Mouse (Mus musculus) cerebellum, adult (tissue): ENCODE data around the gene Optc.
A peak's percentile ranks its signal among the peaks of the same experiment; 100 is the strongest.

Experiments
- ATAC-seq: cut with Nextera tagmentation; 2 replicates; pipeline ENCODE4 v1.9.2; 2017; ENCODE audit warnings: mild to moderate bottlenecking, moderate library complexity, mixed read lengths; ENCODE audit not compliant: insufficient number of reproducible peaks, low FRiP score, low TSS enrichment

The Optc gene

DNA sequence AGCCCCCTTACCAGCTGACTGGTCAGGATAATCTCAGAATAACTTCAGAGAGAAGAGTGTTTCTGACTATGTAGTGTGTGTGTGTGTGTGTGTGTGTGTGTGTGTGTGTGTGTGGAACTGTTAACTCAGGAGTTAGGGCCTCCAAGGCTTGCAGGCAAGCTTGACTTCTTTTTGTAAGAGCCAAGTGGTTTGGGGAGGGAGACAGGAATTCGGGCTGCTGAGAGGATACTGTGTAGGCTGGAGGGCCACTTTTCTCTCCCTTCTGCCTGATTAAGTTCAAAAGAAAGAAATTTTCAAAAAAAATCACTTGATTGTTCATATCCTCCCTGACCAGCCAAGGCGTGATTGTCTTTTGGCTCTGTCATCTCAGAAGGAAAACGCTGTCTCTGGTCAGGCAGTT, 12.6 kb upstream of the Optc start:
- no peak for ATAC-seq

DNA sequence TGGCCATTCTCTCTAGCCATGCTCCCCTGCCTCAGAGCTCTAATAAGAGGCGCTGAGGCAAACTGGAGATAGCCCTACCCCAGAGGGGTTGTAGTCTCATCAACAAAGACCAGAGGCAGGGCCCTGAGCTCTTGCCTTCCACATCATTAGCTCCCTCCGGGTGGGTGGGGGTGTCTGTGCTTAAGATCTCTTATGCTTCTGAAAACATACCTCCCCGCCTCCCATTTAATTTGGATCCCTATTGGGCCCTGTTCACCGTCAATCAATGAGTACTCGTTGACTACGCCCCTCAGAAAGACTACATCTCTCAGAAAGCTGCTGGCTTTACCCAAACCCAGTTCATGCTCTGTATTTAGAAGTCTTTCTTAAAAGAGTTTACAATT, 10.3 kb upstream of the Optc start:
- no peak for ATAC-seq

DNA sequence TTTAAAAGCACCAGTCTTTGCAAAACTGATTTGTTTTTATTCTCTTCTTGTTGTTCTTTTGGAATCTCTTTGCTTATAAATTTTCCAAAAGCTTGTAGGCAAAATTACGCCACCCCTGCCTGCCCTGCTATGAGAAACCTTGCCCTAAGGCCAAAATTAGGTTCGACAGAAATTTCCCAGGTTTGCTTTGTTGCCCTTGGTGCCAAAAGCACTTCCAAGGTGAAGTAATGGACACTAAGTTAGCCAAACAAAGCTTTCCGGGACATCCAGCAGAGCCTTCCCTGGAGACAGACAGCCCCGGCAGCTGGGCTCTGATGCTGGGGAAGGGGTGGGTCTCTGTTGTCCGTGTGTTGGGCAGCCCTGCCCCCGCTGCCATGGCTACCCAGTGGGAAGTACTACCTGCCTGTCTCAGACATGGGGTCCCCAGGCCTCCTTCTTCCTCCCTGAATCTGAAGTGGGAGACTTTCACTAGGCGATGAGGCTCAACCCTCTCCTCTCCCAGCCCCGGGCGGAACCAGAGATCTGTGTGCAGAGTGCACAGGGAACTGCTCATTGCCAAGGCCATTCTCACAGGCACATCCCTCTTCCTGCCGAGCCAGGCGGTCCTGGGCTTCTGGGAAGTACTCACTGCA, 9.8 kb upstream of the Optc start:
- ATAC-seq = no peak

DNA sequence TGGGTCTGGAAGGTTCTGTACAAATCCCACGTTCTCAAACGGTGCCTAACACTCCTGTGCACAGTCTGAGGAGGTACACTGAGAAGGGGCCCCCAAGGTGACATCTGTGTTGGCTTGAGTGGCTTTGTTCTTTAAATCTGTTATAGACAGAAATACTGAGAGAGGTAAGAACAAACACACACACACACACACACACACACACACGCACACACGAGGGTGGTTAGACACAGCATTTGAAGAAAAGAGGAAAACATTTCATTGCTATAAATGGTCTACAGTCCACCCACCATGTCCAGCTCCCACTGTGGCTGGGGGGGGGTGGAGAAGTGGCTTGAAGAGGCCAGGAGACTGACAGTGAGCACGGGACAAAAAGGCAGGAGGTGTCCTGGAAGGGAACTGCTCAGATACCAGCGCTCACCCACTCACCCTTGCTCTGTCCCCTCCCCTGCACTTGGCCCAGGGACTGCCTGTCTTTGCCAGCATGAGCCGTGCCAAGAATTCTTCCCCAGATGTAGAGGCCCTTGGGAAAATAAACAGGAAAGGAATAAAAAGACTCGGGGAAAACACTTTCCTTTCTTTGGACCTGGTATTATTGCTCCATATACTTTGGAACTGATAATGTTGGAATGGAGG, 8.0 kb upstream of the Optc start:
- no peak for ATAC-seq

DNA sequence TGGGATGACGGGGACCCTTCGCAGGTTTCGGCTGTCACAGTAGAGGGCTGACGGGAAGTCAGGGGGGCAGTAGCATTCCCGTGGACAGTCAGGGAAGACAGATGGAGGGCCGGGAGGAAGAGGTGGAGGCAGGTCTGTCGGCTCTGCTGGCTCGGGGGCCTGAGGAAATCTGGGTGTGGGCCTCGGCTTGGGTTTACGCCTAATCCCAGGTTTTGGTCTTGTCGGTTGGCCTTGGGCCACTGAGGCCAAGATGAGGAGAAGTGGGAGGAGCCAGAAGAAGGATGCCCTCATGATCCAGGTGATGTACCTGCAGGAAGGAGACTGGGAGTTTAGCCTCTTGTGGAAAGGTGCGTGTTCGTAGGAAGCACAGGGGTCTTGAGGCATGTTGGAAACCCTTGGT, 7.3 kb upstream of the Optc start:
- ATAC-seq = no peak

DNA sequence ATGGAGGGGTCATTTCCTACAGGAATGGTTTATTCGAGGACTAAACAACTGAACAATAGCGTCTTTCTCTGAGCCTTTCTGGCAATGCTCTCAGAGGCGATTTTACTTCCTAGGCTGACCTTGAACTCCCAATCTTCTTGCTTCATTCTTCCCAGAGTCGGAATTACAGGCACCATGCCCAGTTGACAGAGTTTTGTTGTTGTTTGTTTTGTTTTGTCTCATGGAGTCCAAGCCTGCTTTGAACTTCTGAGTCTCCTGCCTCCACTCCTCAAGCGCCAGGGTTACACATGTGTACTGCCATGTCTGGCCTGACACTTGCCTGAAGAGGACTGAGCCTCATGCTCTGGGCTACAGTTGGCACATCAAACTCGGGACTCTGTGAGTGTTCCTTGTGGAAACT, 5.2 kb upstream of the Optc start:
- no peak for ATAC-seq

DNA sequence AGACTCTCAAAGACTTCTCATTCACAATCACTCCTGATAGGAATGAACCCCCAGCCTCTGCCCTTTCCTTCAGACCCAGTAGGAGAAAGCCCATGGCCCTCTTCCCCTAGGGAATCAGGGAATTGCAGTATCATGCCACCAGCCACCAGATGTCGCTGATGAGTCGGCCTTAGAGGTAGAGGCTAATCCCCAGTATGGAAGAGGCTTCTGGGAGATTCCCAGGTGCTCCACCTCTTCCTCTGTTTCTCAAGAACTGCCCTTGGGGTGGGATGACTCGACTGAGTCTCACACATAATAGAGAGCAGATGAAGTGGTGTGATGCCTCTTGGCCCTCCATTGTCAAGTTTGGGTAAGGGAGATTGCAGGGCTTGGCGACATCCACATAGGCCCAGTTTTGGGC, 3.7 kb upstream of the Optc start:
- no peak for ATAC-seq

DNA sequence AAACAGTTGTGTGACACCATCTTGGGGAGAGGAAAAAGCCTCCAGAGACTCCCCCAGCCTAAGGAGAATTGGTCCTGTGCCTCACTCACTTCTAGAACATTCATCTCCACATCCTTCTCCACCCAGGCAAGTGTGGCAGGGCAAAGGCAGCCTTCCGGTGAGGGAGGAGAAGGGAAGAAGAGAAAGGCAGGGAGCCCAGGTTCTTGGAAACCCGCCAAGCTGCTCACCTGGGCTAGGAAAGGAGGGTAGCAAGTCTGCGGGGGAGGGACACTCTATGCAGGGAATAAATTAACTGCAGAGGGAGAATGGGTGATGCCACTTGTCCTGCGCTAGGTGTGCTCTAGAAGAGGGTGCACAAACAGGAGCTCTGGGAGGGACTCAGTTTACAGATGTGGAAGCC, 3.2 kb upstream of the Optc start:
- ATAC-seq = no peak

DNA sequence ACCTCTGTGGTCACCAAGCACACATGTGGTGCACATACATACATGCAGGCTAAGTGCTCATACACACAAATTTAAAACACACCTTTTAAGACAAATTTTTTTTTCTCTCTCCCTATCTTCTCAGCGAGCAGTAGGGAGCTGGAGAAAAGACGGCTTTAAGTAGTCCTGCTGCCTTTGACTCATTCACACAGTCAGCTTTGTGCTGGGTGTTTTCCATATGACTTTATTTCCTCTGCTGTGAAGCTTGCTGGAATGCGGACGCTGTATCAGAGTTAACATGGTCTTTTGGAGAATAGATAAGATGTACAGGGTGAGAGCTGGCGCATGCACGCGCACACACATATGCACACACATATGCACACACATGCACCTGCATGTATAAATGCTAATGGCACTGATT, 2.3 kb upstream of the Optc start:
- no peak for ATAC-seq

DNA sequence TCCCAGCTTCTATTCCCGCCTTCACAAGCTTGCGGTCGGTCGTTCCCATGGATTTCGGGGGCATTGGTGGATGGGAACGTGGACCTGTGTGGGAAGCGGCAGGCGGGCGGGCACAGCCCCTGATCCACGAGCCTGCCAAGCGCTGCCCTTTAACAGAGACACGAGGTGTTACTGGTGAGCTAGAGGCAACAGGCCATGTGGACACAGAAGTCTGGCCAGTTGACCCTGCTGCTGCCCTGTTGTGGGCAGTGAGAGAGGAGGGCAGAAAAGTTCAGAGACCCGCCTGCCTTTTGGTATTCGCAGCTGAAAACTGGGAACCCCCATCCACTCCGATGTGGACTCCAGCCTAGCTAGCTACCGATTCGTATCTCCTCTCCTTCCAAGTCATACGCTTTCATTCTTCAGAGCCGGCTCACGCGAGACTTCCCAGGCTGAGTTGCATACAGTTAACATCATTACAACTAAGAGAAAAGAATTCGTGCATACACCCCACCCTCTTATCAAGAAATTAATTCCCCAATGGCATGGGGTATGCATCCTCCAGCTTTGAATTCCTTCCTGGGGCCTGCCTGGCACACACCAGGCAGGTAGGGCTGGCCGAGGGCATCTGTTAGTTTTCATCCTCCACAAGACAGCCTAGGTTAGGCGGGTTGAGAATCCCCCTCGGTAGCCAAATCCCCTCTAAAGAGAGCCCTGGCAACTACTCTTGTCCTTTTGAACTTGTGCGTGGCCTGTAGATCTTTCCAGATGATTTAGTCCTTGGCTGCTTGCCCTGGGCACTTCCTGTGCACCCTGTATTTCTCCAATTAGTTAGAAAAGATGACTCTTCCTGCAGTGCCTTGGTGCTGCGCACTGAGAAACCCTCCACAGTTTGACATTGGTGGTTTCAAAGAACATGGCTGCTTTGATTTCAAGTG, 1.1 kb upstream of the Optc start:
- peak; percentile 54 for ATAC-seq

DNA sequence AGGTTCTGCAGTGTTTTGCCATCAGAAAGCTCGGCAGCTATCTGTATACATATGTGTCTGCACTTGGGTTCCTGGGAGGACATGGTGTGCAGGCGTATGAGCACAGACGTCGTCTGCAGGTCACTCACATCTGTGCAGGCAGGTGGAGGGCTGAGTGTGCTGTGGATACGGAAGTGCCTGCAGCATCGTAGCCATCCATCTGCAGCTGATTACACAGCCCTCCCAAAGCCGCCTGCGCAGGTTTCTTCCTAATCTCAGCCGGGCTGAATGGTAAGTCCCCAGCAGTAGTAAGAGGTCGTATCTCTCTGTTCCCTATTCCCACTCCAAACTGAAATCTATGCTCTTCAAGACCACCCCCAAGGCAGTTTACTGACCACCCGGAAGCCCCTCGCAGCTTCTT, 1.4 kb downstream of the Optc start:
- ATAC-seq = no peak

DNA sequence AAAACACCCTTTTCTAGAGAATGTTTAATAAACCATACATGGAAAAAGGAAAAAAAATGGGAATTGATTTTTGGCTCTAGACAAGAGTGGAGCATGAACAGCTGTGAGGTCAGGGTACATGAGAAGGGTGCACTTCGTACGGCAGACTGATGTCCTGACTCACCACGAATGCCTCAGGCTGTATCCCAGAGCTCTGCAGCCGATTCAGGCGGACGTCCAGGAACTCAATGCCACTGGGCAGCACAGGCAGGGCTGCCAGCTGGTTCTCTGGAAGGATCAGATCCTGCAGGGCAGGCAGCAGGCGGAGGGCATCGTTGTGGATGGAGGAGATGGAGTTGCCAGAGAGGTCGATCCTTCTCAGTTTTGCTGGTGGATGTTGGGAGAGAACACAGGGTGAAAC, 7.0 kb downstream of the Optc start:
- ATAC-seq = peak; percentile 60; the same call in 1 of the 2 replicates

DNA sequence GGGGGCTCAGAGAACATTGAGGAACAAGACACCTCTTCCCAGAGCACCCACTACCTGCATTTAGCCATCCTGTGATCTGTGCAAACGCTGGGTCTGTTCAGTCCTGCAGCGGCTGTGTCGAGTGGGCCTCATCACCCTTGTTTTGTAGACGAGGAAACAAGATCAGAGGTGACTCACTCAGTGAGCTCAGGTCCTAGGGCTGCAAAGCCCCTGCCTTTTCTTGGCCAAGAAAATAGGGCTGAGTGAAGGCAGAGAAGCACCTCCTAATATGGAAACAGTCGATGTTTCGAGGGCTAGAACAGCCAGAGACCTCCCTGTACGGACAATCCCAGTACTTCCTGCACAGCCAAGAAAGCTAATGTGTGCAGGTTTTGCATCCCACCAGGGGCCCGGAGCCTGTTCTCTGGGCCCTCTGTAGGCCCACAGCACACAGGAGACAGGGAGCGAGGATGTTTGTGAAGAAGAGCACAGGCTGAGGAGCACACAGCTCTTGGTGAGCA, 8.7 kb downstream of the Optc start:
- no peak for ATAC-seq

DNA sequence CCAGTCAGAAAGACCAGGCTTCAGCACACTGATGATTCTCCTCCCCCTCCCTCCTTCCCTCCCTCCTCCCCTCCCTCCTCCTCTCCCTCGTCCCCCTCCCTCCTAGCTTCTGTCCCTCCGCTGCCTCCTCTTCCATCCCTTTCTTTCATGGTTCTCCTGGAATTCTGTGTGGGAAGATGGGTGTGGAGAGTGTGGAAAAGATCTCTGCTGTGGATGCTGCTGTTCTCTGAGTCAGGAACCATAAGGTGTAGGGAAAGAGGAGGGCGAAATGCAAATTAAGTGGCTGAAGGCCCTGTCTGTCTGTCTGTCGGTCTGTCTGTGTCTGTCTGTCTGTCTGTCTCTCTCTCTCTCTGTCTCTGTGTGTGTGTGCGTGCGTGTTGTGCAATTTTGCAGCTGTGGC, 10.5 kb downstream of the Optc start:
- ATAC-seq = no peak

DNA sequence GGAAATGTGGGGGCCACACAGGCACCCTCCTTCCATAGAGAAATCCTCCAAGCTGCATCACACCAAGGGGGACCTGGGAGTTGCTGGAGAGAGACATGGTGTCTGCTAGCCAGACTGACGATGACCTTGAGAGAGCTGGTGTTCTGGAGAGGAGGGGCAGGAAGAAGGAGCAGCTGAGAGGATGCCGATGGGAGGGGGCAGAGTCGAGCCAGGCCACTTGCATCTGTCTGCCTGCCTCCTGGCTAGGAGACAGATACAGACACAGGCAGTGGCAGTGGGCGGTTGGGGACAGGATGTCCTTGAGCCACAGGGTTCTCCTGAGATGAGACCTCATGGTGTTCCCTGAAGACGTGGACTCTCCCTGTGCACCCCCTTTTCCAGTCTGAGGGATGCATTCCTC, 16.3 kb downstream of the Optc start:
- no peak for ATAC-seq

DNA sequence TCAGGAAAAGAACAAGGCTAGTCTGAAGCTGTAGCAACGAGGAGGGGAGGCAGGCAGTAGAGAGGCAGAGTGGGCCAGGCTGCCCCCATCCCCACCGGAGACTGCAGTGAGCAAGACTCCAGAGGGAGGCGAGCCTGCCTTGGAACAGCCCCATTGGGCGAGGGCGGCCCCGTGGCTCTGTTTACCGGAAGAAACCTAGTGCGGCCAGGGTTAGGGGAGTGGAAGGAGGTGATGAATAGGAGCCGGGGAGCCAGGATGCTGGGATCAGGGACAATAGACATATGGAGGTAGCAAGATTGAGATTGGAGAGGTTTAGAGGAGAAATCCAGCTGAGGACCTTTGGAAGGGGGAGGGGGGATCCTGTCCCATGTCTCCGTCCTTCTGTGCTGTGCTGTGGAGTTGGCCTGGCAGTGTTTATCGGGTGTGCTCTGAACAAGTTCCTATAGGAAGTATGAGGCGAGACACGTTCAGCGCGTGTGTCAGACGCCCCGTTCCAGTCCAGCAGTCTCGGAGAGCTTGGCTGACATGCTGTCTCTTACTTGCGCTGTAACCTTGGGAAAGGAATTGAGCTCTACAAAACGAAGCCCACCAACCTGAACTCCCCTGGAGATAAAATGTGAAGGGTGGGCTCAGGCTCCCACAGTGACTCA, 17.7 kb downstream of the Optc start:
- ATAC-seq = no peak

DNA sequence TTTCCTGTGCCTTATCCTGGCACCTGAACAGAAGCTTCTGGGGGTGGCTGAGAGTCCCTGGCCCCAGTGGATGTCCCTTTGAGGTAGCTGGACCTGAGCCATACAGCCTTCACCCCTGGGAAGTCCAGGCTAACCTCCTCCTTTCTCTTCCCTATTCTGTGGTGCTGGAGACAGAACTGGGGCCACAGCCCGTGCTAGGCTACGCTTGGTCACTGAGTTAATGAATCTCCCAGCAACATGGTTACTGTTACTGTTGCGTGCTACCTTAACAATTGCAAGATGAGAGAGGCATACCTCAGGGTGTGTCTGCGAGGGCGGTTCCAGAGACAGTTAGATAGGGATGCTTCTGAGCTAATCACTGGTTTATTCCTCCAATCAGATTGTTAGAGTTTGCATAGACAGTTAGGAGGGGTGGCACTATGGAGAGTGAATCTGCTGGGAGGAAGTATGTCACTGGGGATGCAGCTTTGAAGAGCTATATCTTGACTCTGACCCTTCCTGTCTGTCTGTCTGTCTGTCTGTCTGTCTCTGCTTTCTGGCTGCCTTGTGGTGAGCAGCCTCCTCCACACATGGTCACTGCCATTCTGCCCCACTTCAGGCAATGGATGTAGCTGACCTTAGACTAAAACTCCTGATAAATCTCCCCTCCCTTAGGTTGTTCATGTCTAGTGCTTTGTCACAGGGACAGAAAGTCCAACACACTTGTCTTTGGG, 20.1 kb downstream of the Optc start:
- no peak for ATAC-seq

DNA sequence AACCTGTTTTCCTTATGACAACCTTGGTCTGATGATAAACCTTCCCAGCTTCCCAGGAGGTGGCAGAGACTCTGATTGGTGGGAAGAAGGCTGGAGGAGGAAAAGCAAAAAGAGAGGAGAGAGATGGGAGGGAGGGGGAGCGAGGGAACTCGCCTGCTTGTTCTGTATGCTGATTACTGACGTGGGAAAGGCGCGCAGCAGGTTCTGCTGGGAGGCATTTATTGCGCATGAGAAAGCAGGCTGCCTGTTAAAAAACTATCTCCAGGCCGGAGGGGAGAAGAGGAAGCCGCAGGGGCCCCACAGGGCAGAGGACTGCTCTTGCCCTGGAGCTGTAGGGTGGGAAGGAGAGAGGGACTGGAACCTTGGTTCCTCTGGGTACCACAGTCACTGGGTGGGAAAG, 20.8 kb downstream of the Optc start:
- ATAC-seq = peak; percentile 65

DNA sequence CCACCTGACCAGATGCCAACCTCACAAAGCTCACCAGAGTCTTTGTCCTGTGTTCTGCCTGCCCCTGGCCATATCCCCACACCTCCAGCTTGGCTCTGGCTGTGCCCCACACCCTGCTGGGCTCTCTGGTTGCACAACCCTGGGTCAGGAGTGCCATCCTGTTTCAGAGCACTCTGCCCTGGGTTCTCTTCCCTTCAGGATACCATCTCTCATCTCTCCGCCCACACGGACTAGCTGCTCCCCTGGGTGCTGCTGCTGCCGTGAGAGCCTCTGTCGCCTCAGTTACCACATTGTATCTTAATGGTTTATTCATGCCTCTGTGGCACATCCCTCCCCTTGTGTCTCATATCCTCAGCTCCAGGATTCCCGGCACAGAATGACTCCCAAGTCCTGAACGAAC, 21.4 kb downstream of the Optc start:
- 0 out of 2 replicates have a peak, but pooled peaks have one; percentile 22 for ATAC-seq

DNA sequence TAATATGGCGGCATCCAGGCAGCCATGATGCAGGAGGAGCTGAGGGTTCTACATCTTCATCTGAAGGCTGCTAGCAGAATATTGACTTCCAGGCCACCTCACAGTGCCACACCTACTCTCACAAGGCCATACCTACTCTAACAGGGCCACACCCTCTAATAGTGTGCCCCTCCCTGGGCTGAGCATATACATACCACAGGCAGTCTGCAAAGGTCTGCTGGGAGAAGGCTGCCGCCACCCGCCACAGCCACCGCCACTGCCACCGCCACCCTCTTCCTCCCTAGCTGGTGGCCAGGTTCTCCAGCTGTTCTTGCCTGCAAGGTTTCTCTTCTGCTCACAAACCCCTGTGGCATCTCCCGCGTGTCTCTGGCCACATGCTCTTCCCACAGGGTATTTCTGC, 22.0 kb downstream of the Optc start:
- no peak for ATAC-seq
